Mouse (Mus musculus): ENCODE data around the gene Zfp629.

Gene Zfp629

GRCm38 (mm10) chr7:127561340-127561858 lies 54.2 kb downstream of the Zfp629 start, which contains the start of gene Tmem265:
Gene Tmem265, plus strand, starts transcription at chr7:127561390.
- DNase-seq, result peak; percentile 11 to 41

- DNase-seq, result no peak
Observed at GRCm38 (mm10) chr7:127560580-127560979, 55.0 kb downstream of the Zfp629 start.
